Mouse (Mus musculus) neural tube, embryonic 13.5 days (tissue): ENCODE measurements around the gene Mbnl1. TPM values are rescaled to one million over a fixed set of nuclear protein-coding genes. Genes with fewer than 3 reads are reported as not detected.

Experiments
- ATAC-seq: fragments of 200-750 bp; cut with Nextera tagmentation; 2 replicates; pipeline ENCODE4 v1.8.0; 2017; ENCODE audit warnings: low read depth, mild to moderate bottlenecking, moderate TSS enrichment, moderate library complexity
- H3K27ac ChIP-seq: fragments of 300-500 bp; sonication (generic); replicated peaks from 2 replicates; pipeline ENCODE4 v1.5.1; 2015; ENCODE audit warnings: moderate library complexity, mild to moderate bottlenecking, inconsistent platforms
- H3K27me3 ChIP-seq: fragments of 300-500 bp; sonication (generic); 2 replicates; pipeline ENCODE4 v1.6.1; 2015; ENCODE audit warnings: mild to moderate bottlenecking, inconsistent platforms
- H3K36me3 ChIP-seq: fragments of 300-500 bp; sonication (generic); 2 replicates; pipeline ENCODE4 v1.6.1; 2015; ENCODE audit warnings: mild to moderate bottlenecking, inconsistent platforms
- H3K4me1 ChIP-seq: fragments of 300-500 bp; sonication (generic); replicated peaks from 2 replicates; pipeline ENCODE4 v1.6.1; 2015; ENCODE audit warnings: inconsistent platforms
- H3K4me2 ChIP-seq: fragments of 300-500 bp; sonication (generic); 2 replicates; pipeline ENCODE4 v1.6.1; 2015; ENCODE audit warnings: inconsistent platforms, mild to moderate bottlenecking, moderate library complexity
- H3K4me3 ChIP-seq: fragments of 300-500 bp; sonication (generic); 2 replicates; pipeline ENCODE4 v1.5.1; 2015; ENCODE audit warnings: mild to moderate bottlenecking, inconsistent platforms
- H3K9ac ChIP-seq: fragments of 300-500 bp; sonication (generic); 2 replicates; pipeline ENCODE4 v1.6.1; 2015; ENCODE audit warnings: moderate library complexity, mild to moderate bottlenecking, inconsistent platforms
- H3K9me3 ChIP-seq: fragments of 300-500 bp; sonication (generic); 2 replicates; pipeline ENCODE4 v1.6.1; 2016; ENCODE audit warnings: inconsistent platforms
- WGBS: fragments of 180-500 bp; shearing (Covaris S2); methylation state at CpG from one replicate; pipeline ENCODE4 v1.1.7; 2015; 5-methylcytosine and 5-hydroxymethylcytosine counted together
- polyA plus RNA-seq: library from polyadenylated mRNA; unstranded; fragments of >200 nt; fragmentation: Nextera tagmentation; extraction: Ambion mirVana; gene quantifications from 2 replicates; pipeline ENCODE4 v1.2.1, GENCODE M21; 2015

Mbnl1 gene
- polyA plus RNA-seq, 1 experiment from 2014 or later = 54.7 TPM

DNA sequence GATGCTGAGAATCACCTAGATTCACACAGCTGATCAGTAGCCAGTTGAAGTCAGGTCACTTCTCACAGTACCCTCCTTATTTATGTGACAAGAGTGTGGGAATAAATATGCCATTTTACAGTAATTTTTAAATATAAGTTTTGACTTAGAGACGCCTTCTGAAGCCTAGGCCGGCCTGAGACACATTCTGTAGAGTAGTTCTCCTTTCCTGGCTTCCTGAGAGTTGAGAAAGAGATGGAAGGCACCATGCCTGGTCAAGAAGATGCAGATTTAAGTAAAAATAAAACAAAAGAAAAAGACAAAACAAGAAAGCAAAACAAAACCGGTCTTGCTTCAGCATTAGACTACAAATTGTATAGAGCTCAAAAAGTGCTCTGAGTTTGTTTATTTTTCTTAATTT is 38.6 kb downstream of the Mbnl1 start:
- Histone ChIP-seq H3K4me3 (no peak overlapping the region), H3K4me2 (no peak overlapping the region), H3K36me3 (no peaks in the 10 kb centered on the region), H3K27me3 (no peaks in the 10 kb centered on the region), H3K27ac (no peak overlapping the region), H3K4me1 (peaks cover 9% of the 10 kb centered on the region), H3K9me3 (no peaks in the 10 kb centered on the region), H3K9ac (no peak overlapping the region)
- 88% methylated on average over 3 of the region's 3 CpGs for WGBS
- ATAC-seq = no peak

DNA sequence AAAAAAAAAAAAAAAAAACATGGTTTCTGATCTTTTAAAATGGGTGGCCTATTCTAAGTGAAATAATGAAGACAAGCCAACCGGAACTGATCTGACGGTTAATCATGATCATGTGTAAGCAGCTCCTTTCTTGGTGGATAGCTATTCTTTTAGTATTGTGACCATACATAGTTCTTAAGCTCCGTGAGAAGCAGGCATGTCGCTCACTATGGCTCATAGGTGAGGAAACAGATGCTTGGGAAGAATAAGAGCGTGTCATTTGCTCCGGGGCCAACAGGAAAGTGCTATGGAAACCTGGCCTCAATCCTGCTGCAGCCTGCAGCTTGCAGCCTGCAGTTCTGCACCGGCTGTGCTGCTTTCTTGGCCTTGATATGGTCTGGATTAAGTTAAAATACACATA is 40.7 kb downstream of the Mbnl1 start:
- ATAC-seq = no peak
- Histone ChIP-seq H3K27ac (no peak overlapping the region), H3K4me3 (no peak overlapping the region), H3K4me2 (no peak overlapping the region), H3K36me3 (no peaks in the 10 kb centered on the region), H3K27me3 (no peaks in the 10 kb centered on the region), H3K9me3 (no peaks in the 10 kb centered on the region), H3K4me1 (peaks cover 18% of the 10 kb centered on the region), H3K9ac (no peak overlapping the region)
- 45% methylated on average over 7 of the region's 7 CpGs for WGBS

- H3K4me1 ChIP-seq = peaks cover 18% of the 10 kb centered on the region
- no peaks in the 10 kb centered on the region for H3K9me3 ChIP-seq
- no peak for ATAC-seq
- H3K9ac ChIP-seq = no peak overlapping the region
- H3K4me2 ChIP-seq = no peak overlapping the region
- no peaks in the 10 kb centered on the region for H3K36me3 ChIP-seq
- H3K27me3 ChIP-seq = no peaks in the 10 kb centered on the region
- no peak overlapping the region for H3K27ac ChIP-seq
- 95% methylated on average over 2 of the region's 2 CpGs for WGBS
- no peak overlapping the region for H3K4me3 ChIP-seq
Measured at GRCm38 (mm10) chr3:60513746-60514145, 41.1 kb downstream of the Mbnl1 start.

DNA sequence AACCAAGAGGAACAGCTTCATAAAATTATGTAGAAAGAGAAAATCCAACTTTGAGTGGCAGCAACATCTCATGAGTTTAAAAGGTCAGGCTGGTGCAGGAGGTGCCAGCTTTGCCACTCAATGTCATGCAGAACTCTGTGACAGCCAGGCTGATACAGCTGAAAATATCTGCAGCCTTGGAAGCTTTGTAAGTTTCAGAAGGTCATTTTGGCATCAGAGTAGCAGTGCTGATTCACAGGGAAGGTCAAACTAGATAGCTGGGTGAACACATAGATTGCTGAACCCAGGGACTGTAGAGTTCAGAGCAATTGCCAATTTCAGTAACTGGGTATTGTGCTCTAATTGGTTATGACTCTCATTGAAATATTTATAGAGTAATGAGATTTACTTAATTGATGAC is 42.8 kb downstream of the Mbnl1 start:
- no peaks in the 10 kb centered on the region for H3K27me3 ChIP-seq
- no peak overlapping the region for H3K4me2 ChIP-seq
- peaks cover 18% of the 10 kb centered on the region for H3K4me1 ChIP-seq
- ATAC-seq = no peak
- no peak overlapping the region for H3K9ac ChIP-seq
- no peak overlapping the region for H3K27ac ChIP-seq
- no peaks in the 10 kb centered on the region for H3K9me3 ChIP-seq
- no peak overlapping the region for H3K4me3 ChIP-seq
- H3K36me3 ChIP-seq = no peaks in the 10 kb centered on the region

DNA sequence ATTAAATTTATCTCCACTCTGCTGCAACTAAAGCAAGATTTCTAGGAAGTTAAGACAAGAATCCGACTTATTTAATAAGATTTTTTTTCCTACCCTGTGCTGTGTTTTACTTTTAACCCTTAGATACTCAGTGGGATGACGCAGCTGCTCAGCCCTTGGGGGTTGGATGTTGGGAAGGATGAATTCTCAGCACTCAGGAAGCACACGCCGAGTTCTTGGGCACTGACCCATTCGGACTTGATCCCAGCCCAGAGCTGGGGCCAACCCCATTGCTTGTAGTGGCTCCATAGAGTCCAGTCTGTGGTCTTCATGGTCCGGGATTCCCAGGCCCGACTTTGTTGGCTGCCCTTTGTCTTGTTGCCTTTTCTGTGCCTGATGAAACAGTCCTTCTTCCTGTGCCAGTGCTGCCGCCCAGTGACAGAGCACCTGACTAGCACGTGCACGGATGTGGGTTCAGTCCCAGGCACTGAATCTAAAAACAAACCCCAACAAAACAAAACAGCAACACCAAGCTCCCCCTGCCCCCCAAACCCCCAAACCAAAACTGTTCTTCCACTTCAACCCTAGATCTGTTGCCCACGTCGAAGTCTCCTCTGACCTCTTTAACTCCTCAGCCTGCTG is 43.5 kb downstream of the Mbnl1 start:
- H3K4me3 ChIP-seq = no peak overlapping the region
- 51% methylated on average over 12 of the region's 12 CpGs for WGBS
- H3K9ac ChIP-seq = no peak overlapping the region
- H3K9me3 ChIP-seq = no peaks in the 10 kb centered on the region
- no peaks in the 10 kb centered on the region for H3K27me3 ChIP-seq
- ATAC-seq = no peak
- H3K36me3 ChIP-seq = no peaks in the 10 kb centered on the region
- H3K4me1 ChIP-seq = peaks cover 18% of the 10 kb centered on the region
- no peak overlapping the region for H3K27ac ChIP-seq
- H3K4me2 ChIP-seq = no peak overlapping the region

DNA sequence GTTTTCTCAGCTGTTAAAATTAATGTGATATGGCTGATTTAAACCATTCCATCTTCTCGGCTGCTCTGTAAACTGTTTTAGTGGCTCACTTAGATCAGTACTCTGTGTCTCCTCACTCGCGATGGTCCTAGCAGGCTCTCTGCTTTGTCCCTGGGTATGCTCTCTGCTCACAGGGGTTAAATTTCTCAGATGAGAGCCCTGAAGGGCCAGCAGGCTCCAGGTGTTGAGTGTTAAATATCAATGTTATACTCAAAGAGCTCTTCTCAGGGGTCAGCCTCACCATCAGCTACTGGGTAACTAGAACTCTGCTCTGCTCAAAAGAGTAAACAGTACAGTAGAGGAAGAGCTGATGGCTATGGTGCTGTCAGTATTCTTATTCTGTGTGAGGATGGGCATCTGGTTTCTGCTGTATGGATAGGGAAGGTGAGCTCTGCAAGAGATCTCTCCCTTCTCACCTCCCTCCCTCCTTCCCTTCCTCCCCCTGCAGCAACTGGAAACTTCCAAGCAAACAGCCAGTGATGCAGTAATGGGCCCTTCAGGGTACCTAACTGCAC is 44.7 kb downstream of the Mbnl1 start:
- Histone ChIP-seq H3K4me3 (no peak overlapping the region), H3K9ac (no peak overlapping the region), H3K36me3 (no peaks in the 10 kb centered on the region), H3K27ac (no peak overlapping the region), H3K4me1 (peaks cover 18% of the 10 kb centered on the region), H3K9me3 (no peaks in the 10 kb centered on the region), H3K27me3 (no peaks in the 10 kb centered on the region), H3K4me2 (no peak overlapping the region)
- ATAC-seq = no peak
- WGBS = 56% methylated on average over 3 of the region's 3 CpGs

GRCm38 (mm10) chr3:60519337-60519736 is 46.7 kb downstream of the Mbnl1 start:
- H3K27me3 ChIP-seq = no peaks in the 10 kb centered on the region
- H3K4me3 ChIP-seq = no peak overlapping the region
- ATAC-seq = no peak
- H3K27ac ChIP-seq = no peak overlapping the region
- H3K9ac ChIP-seq = no peak overlapping the region
- H3K9me3 ChIP-seq = no peaks in the 10 kb centered on the region
- no peak overlapping the region for H3K4me2 ChIP-seq
- no peaks in the 10 kb centered on the region for H3K36me3 ChIP-seq
- WGBS = 74% methylated on average over 3 of the region's 3 CpGs
- H3K4me1 ChIP-seq = peaks cover 12% of the 10 kb centered on the region

DNA sequence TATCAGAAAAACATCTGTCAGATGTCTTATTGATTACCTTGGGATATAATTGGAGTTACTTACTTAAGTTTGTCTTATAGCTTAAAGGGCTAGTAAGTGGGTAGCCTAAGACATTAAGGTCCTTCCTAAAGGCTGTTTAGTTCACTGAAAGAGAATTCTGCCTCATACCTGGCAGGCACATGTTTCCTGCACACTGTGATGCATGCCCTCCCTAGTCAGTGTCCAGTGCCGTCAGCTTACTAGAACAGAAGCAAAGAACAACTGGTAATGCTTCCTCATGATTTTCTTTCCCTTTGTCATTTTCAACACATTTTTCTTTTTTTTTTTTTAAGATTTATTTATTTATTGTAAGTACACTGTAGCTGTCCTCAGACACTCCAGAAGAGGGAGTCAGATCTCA is 51.5 kb downstream of the Mbnl1 start:
- H3K4me2 ChIP-seq = no peak overlapping the region
- H3K9me3 ChIP-seq = no peaks in the 10 kb centered on the region
- no peak for ATAC-seq
- H3K4me1 ChIP-seq = peaks cover 28% of the 10 kb centered on the region
- no peak overlapping the region for H3K9ac ChIP-seq
- WGBS = 91% methylated on average over 1 of the region's 1 CpGs
- no peak overlapping the region for H3K27ac ChIP-seq
- no peaks in the 10 kb centered on the region for H3K36me3 ChIP-seq
- no peaks in the 10 kb centered on the region for H3K27me3 ChIP-seq
- H3K4me3 ChIP-seq = no peak overlapping the region

GRCm38 (mm10) chr3:60531286-60531685 is 58.7 kb downstream of the Mbnl1 start:
- Histone ChIP-seq H3K4me3 (peak overlapping the region; percentile 24), H3K9ac (peak overlapping the region; percentile 46), H3K36me3 (no peaks in the 10 kb centered on the region), H3K27ac (no peak overlapping the region), H3K9me3 (no peaks in the 10 kb centered on the region), H3K27me3 (no peaks in the 10 kb centered on the region), H3K4me1 (peaks cover 66% of the 10 kb centered on the region), H3K4me2 (peak overlapping the region; percentile 61)
- ATAC-seq = no peak
- WGBS = 50% methylated on average over 5 of the region's 5 CpGs

DNA sequence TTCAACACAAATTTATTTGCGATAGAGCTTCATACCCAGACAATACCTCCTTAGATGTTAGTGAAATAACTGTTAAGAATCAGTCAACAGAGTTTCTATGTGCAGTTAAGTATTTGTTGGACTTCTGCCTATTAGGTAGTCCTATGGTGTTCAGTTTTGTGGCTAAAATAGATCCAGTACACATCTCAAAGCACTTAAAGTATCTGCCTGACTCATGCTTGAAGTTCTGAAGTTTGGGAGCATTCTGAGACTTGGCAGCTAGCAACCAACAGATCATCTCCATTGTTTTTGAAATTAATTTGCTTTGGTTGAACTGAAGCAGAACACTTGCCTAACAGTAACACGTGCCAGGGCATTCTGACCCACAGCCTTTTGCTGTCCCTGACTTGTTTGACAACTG is 59.2 kb downstream of the Mbnl1 start:
- H3K36me3 ChIP-seq = no peaks in the 10 kb centered on the region
- peak overlapping the region; percentile 61 for H3K4me2 ChIP-seq
- H3K4me1 ChIP-seq = peaks cover 60% of the 10 kb centered on the region
- no peak overlapping the region for H3K4me3 ChIP-seq
- no peak overlapping the region for H3K27ac ChIP-seq
- WGBS = 59% methylated on average over 2 of the region's 2 CpGs
- H3K9ac ChIP-seq = no peak overlapping the region
- H3K9me3 ChIP-seq = no peaks in the 10 kb centered on the region
- no peaks in the 10 kb centered on the region for H3K27me3 ChIP-seq
- ATAC-seq = no peak

GRCm38 (mm10) chr3:60535224-60535623 is 62.6 kb downstream of the Mbnl1 start:
- Histone ChIP-seq H3K9me3 (no peaks in the 10 kb centered on the region), H3K27ac (no peak overlapping the region), H3K27me3 (no peaks in the 10 kb centered on the region), H3K4me1 (peaks cover 33% of the 10 kb centered on the region), H3K9ac (no peak overlapping the region), H3K4me2 (no peak overlapping the region), H3K36me3 (no peaks in the 10 kb centered on the region), H3K4me3 (no peak overlapping the region)
- no peak for ATAC-seq
- WGBS = 28% methylated on average over 3 of the region's 3 CpGs

DNA sequence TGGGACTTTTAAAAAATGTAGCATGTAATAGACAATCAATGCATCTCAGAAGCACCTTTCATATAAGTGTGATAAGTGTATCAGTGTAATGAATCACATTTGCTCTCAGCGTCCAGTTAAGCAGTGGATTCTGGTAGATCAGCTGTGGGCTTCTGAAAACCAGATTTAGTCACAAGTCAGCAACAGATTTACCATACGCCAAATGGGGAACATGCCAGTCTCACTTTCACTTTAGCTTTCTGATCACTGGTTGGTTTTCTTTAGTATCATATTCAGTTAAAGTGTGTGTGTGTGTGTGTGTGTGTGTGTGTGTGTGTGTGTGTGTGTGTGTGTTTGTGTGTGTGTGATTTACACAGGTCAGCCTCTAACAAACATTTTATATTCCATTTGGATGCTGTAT is 64.4 kb downstream of the Mbnl1 start:
- Histone ChIP-seq H3K9me3 (no peaks in the 10 kb centered on the region), H3K4me1 (peaks cover 16% of the 10 kb centered on the region), H3K4me2 (no peak overlapping the region), H3K27ac (no peak overlapping the region), H3K27me3 (no peaks in the 10 kb centered on the region), H3K9ac (no peak overlapping the region), H3K36me3 (no peaks in the 10 kb centered on the region), H3K4me3 (no peak overlapping the region)
- 91% methylated on average over 2 of the region's 2 CpGs for WGBS
- ATAC-seq = no peak
